Mouse (Mus musculus) ES-Bruce4 (cell line): ENCODE measurements at regions not wholly inside any gene's neighbourhood (a gene's known extent, or its start where the extent isn't known, plus 50 kb on each side); places are given as distances from the start of the nearest gene placed in this dataset.

Source experiments
- H3K27ac ChIP-seq: 2 replicates; pipeline ENCODE4 v1.5.1; 2012; ENCODE audit warnings: low read length, inconsistent platforms; ENCODE audit not compliant: insufficient read depth
- H3K27me3 ChIP-seq: 2 replicates; pipeline ENCODE4 v1.6.1; 2012; ENCODE audit warnings: mild to moderate bottlenecking, low read length, inconsistent platforms; ENCODE audit not compliant: control insufficient read depth, poor library complexity, insufficient read depth, severe bottlenecking
- H3K36me3 ChIP-seq: 2 replicates; pipeline ENCODE4 v1.6.1; 2012; ENCODE audit warnings: inconsistent platforms, mild to moderate bottlenecking, low read length, moderate library complexity; ENCODE audit not compliant: control insufficient read depth, poor library complexity, insufficient read depth, severe bottlenecking
- H3K4me1 ChIP-seq: one replicate; pipeline ENCODE4 v1.8.1; 2011; ENCODE audit warnings: low read length; ENCODE audit not compliant: control insufficient read depth, insufficient read depth
- H3K4me3 ChIP-seq: 2 replicates; pipeline ENCODE4 v1.5.1; 2011; ENCODE audit warnings: low read depth, mild to moderate bottlenecking, low read length
- H3K9ac ChIP-seq: 2 replicates; pipeline ENCODE4 v1.6.1; 2012; ENCODE audit warnings: low read depth, mild to moderate bottlenecking, inconsistent platforms; ENCODE audit not compliant: poor library complexity, severe bottlenecking
- H3K9me3 ChIP-seq: replicated peaks from 2 replicates; pipeline ENCODE4 v1.6.1; 2012; ENCODE audit warnings: mild to moderate bottlenecking, low read length, inconsistent platforms; ENCODE audit not compliant: control insufficient read depth, poor library complexity, insufficient read depth, severe bottlenecking
- CTCF ChIP-seq: IDR thresholded peaks from one replicate; pipeline ENCODE4 v1.8.1; 2011; ENCODE audit warnings: low read depth, low read length
- EP300 ChIP-seq: IDR thresholded peaks from 2 replicates; pipeline ENCODE4 v1.6.1; 2011; ENCODE audit warnings: low read depth, low read length; ENCODE audit not compliant: insufficient read depth
- POLR2A ChIP-seq: IDR thresholded peaks from one replicate; pipeline ENCODE4 v1.8.1; 2011; ENCODE audit warnings: low read length; ENCODE audit not compliant: insufficient read depth

GRCm38 (mm10) chr6:106981232-106981631 is 181.4 kb upstream of the Crbn start:
- Histone ChIP-seq H3K9ac (no peak overlapping the region), H3K4me1 (no peaks in the 10 kb centered on the region), H3K4me3 (no peak overlapping the region), H3K27me3 (no peaks in the 10 kb centered on the region), H3K36me3 (no peaks in the 10 kb centered on the region), H3K9me3 (no peaks in the 10 kb centered on the region), H3K27ac (no peak overlapping the region)
- TF ChIP-seq CTCF (no peak), EP300 (no peak), POLR2A (no peak)

- Histone ChIP-seq H3K36me3 (no peaks in the 10 kb centered on the region), H3K27ac (no peak overlapping the region), H3K9ac (no peak overlapping the region), H3K4me3 (no peak overlapping the region), H3K27me3 (no peaks in the 10 kb centered on the region), H3K9me3 (no peaks in the 10 kb centered on the region), H3K4me1 (no peaks in the 10 kb centered on the region)
- no peak for TF ChIP-seq CTCF
- no peak for TF ChIP-seq EP300
- no peak for TF ChIP-seq POLR2A
Observed at GRCm38 (mm10) chr6:106985132-106985801, 185.4 kb upstream of the Crbn start.

- no peak for TF ChIP-seq CTCF
- TF ChIP-seq POLR2A, result no peak
- no peak for TF ChIP-seq EP300
- no peak overlapping the region for H3K27ac ChIP-seq
- H3K36me3 ChIP-seq, result no peaks in the 10 kb centered on the region
- H3K9ac ChIP-seq, result no peak overlapping the region
- no peaks in the 10 kb centered on the region for H3K4me1 ChIP-seq
- no peaks in the 10 kb centered on the region for H3K9me3 ChIP-seq
- H3K4me3 ChIP-seq, result no peak overlapping the region
- no peaks in the 10 kb centered on the region for H3K27me3 ChIP-seq
Observed at GRCm38 (mm10) chr6:106991586-106991985, 191.7 kb upstream of the Crbn start.

GRCm38 (mm10) chr6:107004406-107005120 is 204.7 kb upstream of the Crbn start:
- no peaks in the 10 kb centered on the region for H3K36me3 ChIP-seq
- no peak overlapping the region for H3K9ac ChIP-seq
- H3K9me3 ChIP-seq, result no peaks in the 10 kb centered on the region
- H3K27me3 ChIP-seq, result no peaks in the 10 kb centered on the region
- H3K4me3 ChIP-seq, result no peak overlapping the region
- peak overlapping the region; percentile 65 for H3K27ac ChIP-seq
- no peak for TF ChIP-seq CTCF
- TF ChIP-seq POLR2A, result no peak
- 0 out of 2 replicates have a peak, but pooled peaks have one; percentile 26 for TF ChIP-seq EP300
- H3K4me1 ChIP-seq, result no peaks in the 10 kb centered on the region

GRCm38 (mm10) chr6:107010785-107011184 is 210.9 kb upstream of the Crbn start:
- Histone ChIP-seq H3K4me1 (no peaks in the 10 kb centered on the region), H3K4me3 (no peak overlapping the region), H3K9ac (no peak overlapping the region), H3K36me3 (no peaks in the 10 kb centered on the region), H3K27ac (no peak overlapping the region), H3K9me3 (no peaks in the 10 kb centered on the region), H3K27me3 (no peaks in the 10 kb centered on the region)
- TF ChIP-seq CTCF (no peak), EP300 (no peak), POLR2A (no peak)

GRCm38 (mm10) chr6:107012938-107013511 is 213.1 kb upstream of the Crbn start:
- TF ChIP-seq EP300 (no peak), POLR2A (no peak), CTCF (no peak)
- Histone ChIP-seq H3K27ac (no peak overlapping the region), H3K36me3 (no peaks in the 10 kb centered on the region), H3K9ac (no peak overlapping the region), H3K4me1 (no peaks in the 10 kb centered on the region), H3K9me3 (no peaks in the 10 kb centered on the region), H3K4me3 (no peak overlapping the region), H3K27me3 (no peaks in the 10 kb centered on the region)
